Mouse (Mus musculus): Measurements from ENCODE around the gene Timd2.
A peak's percentile ranks its signal among the peaks of the same experiment; 100 is the strongest.
"Not testable (repeated sequence)": the region's sequence is repeated elsewhere in the genome, so short reads cannot be mapped to it uniquely, and the experiment has no call there.

Timd2 gene

GRCm38 (mm10) chr11:46706664-46707356 is at the start of gene Timd2:
Timd2 (minus strand) TSS chr11:46707061.
- no peak for DNase-seq

- not testable (repeated sequence) for DNase-seq
Measured at GRCm38 (mm10) chr11:46755714-46756113, 48.9 kb upstream of the Timd2 start.

- DNase-seq: no peak
Measured at GRCm38 (mm10) chr11:46754669-46755068, 47.8 kb upstream of the Timd2 start.

- DNase-seq: no peak
Measured at GRCm38 (mm10) chr11:46753662-46754061, 46.8 kb upstream of the Timd2 start.

- DNase-seq: no peak
Measured at GRCm38 (mm10) chr11:46747996-46748395, 41.1 kb upstream of the Timd2 start.

GRCm38 (mm10) chr11:46741716-46742115 is 34.9 kb upstream of the Timd2 start:
- no peak for DNase-seq

- no peak for DNase-seq
Measured at GRCm38 (mm10) chr11:46740886-46741285, 34.0 kb upstream of the Timd2 start.

GRCm38 (mm10) chr11:46739501-46739900 is 32.6 kb upstream of the Timd2 start:
- no peak for DNase-seq

- DNase-seq: not testable (repeated sequence)
Measured at GRCm38 (mm10) chr11:46735076-46735475, 28.2 kb upstream of the Timd2 start, which contains the start of gene Havcr1. Havcr1 (plus strand) TSS chr11:46735080.

GRCm38 (mm10) chr11:46734617-46735016 is 27.8 kb upstream of the Timd2 start:
- no peak for DNase-seq

- peak; percentile 25 for DNase-seq
Measured at GRCm38 (mm10) chr11:46733242-46733789, 26.5 kb upstream of the Timd2 start.

GRCm38 (mm10) chr11:46731541-46732070 is 24.7 kb upstream of the Timd2 start:
- DNase-seq: no peak

GRCm38 (mm10) chr11:46698830-46699229 is 8.0 kb downstream of the Timd2 start:
- DNase-seq: no peak

GRCm38 (mm10) chr11:46698278-46698655 is 8.6 kb downstream of the Timd2 start:
- no peak for DNase-seq

GRCm38 (mm10) chr11:46697433-46698277 is 9.2 kb downstream of the Timd2 start:
- no peak for DNase-seq

- DNase-seq: not testable (repeated sequence)
Measured at GRCm38 (mm10) chr11:46695849-46696248, 11.0 kb downstream of the Timd2 start.

GRCm38 (mm10) chr11:46690136-46690535 is 16.7 kb downstream of the Timd2 start:
- no peak for DNase-seq

- DNase-seq: no peak
Measured at GRCm38 (mm10) chr11:46683723-46684122, 23.1 kb downstream of the Timd2 start.

GRCm38 (mm10) chr11:46682842-46683241 is 24.0 kb downstream of the Timd2 start:
- no peak for DNase-seq

- DNase-seq: no peak
Measured at GRCm38 (mm10) chr11:46667938-46668337, 38.9 kb downstream of the Timd2 start.

- DNase-seq: peak; percentile 17
Measured at GRCm38 (mm10) chr11:46667105-46667504, 39.8 kb downstream of the Timd2 start.

- peak; percentile 4 for DNase-seq
Measured at GRCm38 (mm10) chr11:46665599-46666522, 41.0 kb downstream of the Timd2 start.

Data from right cerebral cortex, adult 18-20 months (tissue).